Mouse (Mus musculus) bone marrow, adult 2 months (tissue): ENCODE measurements around the gene Gm20503. TPM values are rescaled to one million over a fixed set of nuclear protein-coding genes. Genes with fewer than 3 reads are reported as not detected.

Experiments
- H3K27ac ChIP-seq: fragments of 200-500 bp; 2 replicates; pipeline ENCODE4 v1.5.1; 2012; ENCODE audit warnings: low read depth, mild to moderate bottlenecking, control low read depth, inconsistent platforms, low read length; ENCODE audit not compliant: control insufficient read depth, poor library complexity, insufficient read depth
- H3K4me1 ChIP-seq: fragments of 200-500 bp; 2 replicates; pipeline ENCODE4 v1.6.1; 2011; ENCODE audit warnings: low read length; ENCODE audit not compliant: control insufficient read depth, insufficient read depth
- H3K4me3 ChIP-seq: fragments of 200-500 bp; replicated peaks from 2 replicates; pipeline ENCODE3; 2011; ENCODE audit warnings: mild to moderate bottlenecking, low read depth, low read length, control low read depth; ENCODE audit not compliant: control insufficient read depth
- CTCF ChIP-seq: fragments of 200-500 bp; IDR thresholded peaks from 2 replicates; pipeline ENCODE4 v1.5.1; 2011; ENCODE audit warnings: low read length, control low read depth; ENCODE audit not compliant: control insufficient read depth, insufficient read depth
- POLR2A ChIP-seq: fragments of 200-500 bp; IDR thresholded peaks from 2 replicates; pipeline ENCODE4 v1.6.1; 2011; ENCODE audit warnings: low read depth, mild to moderate bottlenecking, control low read depth, low read length, borderline replicate concordance; ENCODE audit not compliant: control insufficient read depth
- WGBS: fragments of 180-500 bp; shearing (Covaris S2); methylation state at CpG from one replicate; pipeline ENCODE4 v1.1.7; 2018; 5-methylcytosine and 5-hydroxymethylcytosine counted together
- polyA plus RNA-seq: library from polyadenylated mRNA; stranded (reverse); fragments of >200 nt; gene quantifications from 2 replicates; pipeline ENCODE4 v1.2.4, GENCODE M21; 2011; ENCODE audit warnings: low replicate concordance; ENCODE audit not compliant: missing spikeins, insufficient read depth, insufficient read length

The Gm20503 gene
- polyA plus RNA-seq, 1 experiment, result 16.2 TPM

- TF ChIP-seq CTCF (no peak), POLR2A (no peak)
- peaks cover 3% of the 10 kb centered on the region; the same call in 1 of the 2 replicates for H3K4me1 ChIP-seq
- H3K27ac ChIP-seq, result no peak overlapping the region
- H3K4me3 ChIP-seq, result no peak overlapping the region
- 32% methylated on average over 11 of the region's 11 CpGs for WGBS
Measured at GRCm38 (mm10) chr4:59040397-59041287, 37.6 kb downstream of the Gm20503 start.

GRCm38 (mm10) chr4:59043074-59043473 lies 40.1 kb downstream of the Gm20503 start:
- TF ChIP-seq POLR2A (no peak), CTCF (no peak)
- Histone ChIP-seq H3K4me3 (no peak overlapping the region), H3K27ac (no peak overlapping the region), H3K4me1 (peaks cover 1% of the 10 kb centered on the region; the same call in 1 of the 2 replicates)
- WGBS, result 81% methylated on average over 5 of the region's 5 CpGs

- H3K4me1 ChIP-seq, result peaks cover 1% of the 10 kb centered on the region; the same call in 1 of the 2 replicates
- TF ChIP-seq POLR2A (no peak), CTCF (no peak)
- H3K27ac ChIP-seq, result no peak overlapping the region
- no peak overlapping the region for H3K4me3 ChIP-seq
- WGBS, result 75% methylated on average over 6 of the region's 6 CpGs
Measured at GRCm38 (mm10) chr4:59043891-59044290, 40.9 kb downstream of the Gm20503 start.

GRCm38 (mm10) chr4:59047222-59047621 lies 44.2 kb downstream of the Gm20503 start:
- WGBS, result 83% methylated on average over 3 of the region's 3 CpGs
- Histone ChIP-seq H3K4me1 (no peaks in the 10 kb centered on the region; the same call in 1 of the 2 replicates), H3K27ac (no peak overlapping the region), H3K4me3 (no peak overlapping the region)
- TF ChIP-seq POLR2A (no peak), CTCF (no peak)

GRCm38 (mm10) chr4:59051081-59051480 lies 48.1 kb downstream of the Gm20503 start:
- no peaks in the 10 kb centered on the region for H3K4me1 ChIP-seq
- WGBS, result 59% methylated on average over 1 of the region's 1 CpGs
- no peak overlapping the region for H3K4me3 ChIP-seq
- H3K27ac ChIP-seq, result no peak overlapping the region
- TF ChIP-seq CTCF (no peak), POLR2A (no peak)

GRCm38 (mm10) chr4:59057929-59058328 lies 54.9 kb downstream of the Gm20503 start:
- no peak for TF ChIP-seq POLR2A
- 55% methylated on average over 3 of the region's 3 CpGs for WGBS
- Histone ChIP-seq H3K4me3 (no peak overlapping the region), H3K27ac (no peak overlapping the region), H3K4me1 (no peaks in the 10 kb centered on the region)

- Histone ChIP-seq H3K4me3 (no peak overlapping the region), H3K4me1 (no peaks in the 10 kb centered on the region), H3K27ac (no peak overlapping the region)
- WGBS, result 83% methylated on average over 12 of the region's 12 CpGs
- TF ChIP-seq CTCF (no peak), POLR2A (no peak)
Measured at GRCm38 (mm10) chr4:59062526-59062925, 59.5 kb downstream of the Gm20503 start.

- no peak overlapping the region for H3K4me3 ChIP-seq
- 73% methylated on average over 3 of the region's 3 CpGs for WGBS
- no peaks in the 10 kb centered on the region for H3K4me1 ChIP-seq
- H3K27ac ChIP-seq, result no peak overlapping the region
- TF ChIP-seq CTCF, result no peak
- no peak for TF ChIP-seq POLR2A
Measured at GRCm38 (mm10) chr4:59069276-59069675, 66.3 kb downstream of the Gm20503 start.
